Mouse (Mus musculus) liver, embryonic 14.5 days (tissue): ENCODE measurements around the gene Pde1a. TPM values are rescaled to one million over a fixed set of nuclear protein-coding genes. Genes with fewer than 3 reads are reported as not detected.

Source experiments
- ATAC-seq: fragments of 200-750 bp; cut with Nextera tagmentation; 2 replicates; pipeline ENCODE4 v1.8.0; 2017; ENCODE audit warnings: moderate number of reproducible peaks, mild to moderate bottlenecking, moderate library complexity; ENCODE audit not compliant: insufficient read depth
- DNase-seq, 3 experiments: peaks; one replicate each; pipeline ENCODE4 v3.0.0-alpha.2; 2012 to 2013; ENCODE audit warnings: low read depth in 3 of 3, low spot score in 3 of 3
- H3K27ac ChIP-seq: fragments of 300-500 bp; sonication (generic); 2 replicates; pipeline ENCODE4 v1.5.1; 2014; ENCODE audit warnings: moderate library complexity, mild to moderate bottlenecking, control low read depth, inconsistent platforms
- H3K27me3 ChIP-seq: fragments of 300-500 bp; sonication (generic); 2 replicates; pipeline ENCODE4 v1.6.1; 2014; ENCODE audit warnings: mild to moderate bottlenecking, low read length, moderate library complexity; ENCODE audit not compliant: control insufficient read depth, insufficient read depth
- H3K36me3 ChIP-seq: fragments of 300-500 bp; sonication (generic); replicated peaks from 2 replicates; pipeline ENCODE4 v1.6.1; 2014; ENCODE audit warnings: low read depth; ENCODE audit not compliant: control insufficient read depth, insufficient read depth
- H3K4me1 ChIP-seq, 2 experiments: fragments of 200-500 bp in 1 of 2; fragments of 300-500 bp in 1 of 2; sonication (generic) in 1 of 2; replicated peaks; 2 replicates each; pipeline ENCODE4 v1.6.1; 2012 to 2014; ENCODE audit warnings: antibody characterized with exemption in 1 of 2, inconsistent platforms in 1 of 2, low read length in 1 of 2; ENCODE audit not compliant: control insufficient read depth in 2 of 2, insufficient read depth in 2 of 2
- H3K4me2 ChIP-seq: fragments of 300-500 bp; sonication (generic); 2 replicates; pipeline ENCODE4 v1.6.1; 2014; ENCODE audit warnings: low read depth, mild to moderate bottlenecking, control low read depth, moderate library complexity
- H3K4me3 ChIP-seq, 2 experiments: fragments of 200-500 bp in 1 of 2; fragments of 300-500 bp in 1 of 2; sonication (generic) in 1 of 2; 2 replicates each; pipeline ENCODE4 v1.5.1; 2012 to 2014; ENCODE audit warnings: low read depth in 2 of 2, low read length in 2 of 2, mild to moderate bottlenecking in 2 of 2, control low read depth in 1 of 2, inconsistent platforms in 1 of 2, moderate library complexity in 1 of 2; ENCODE audit not compliant: insufficient read depth in 1 of 2
- H3K9ac ChIP-seq: fragments of 300-500 bp; sonication (generic); replicated peaks from 2 replicates; pipeline ENCODE4 v1.6.1; 2014; ENCODE audit warnings: mild to moderate bottlenecking, control low read depth, moderate library complexity
- H3K9me3 ChIP-seq: fragments of 300-500 bp; sonication (generic); 2 replicates; pipeline ENCODE4 v1.6.1; 2016; ENCODE audit warnings: low read length, mixed read lengths; ENCODE audit not compliant: control insufficient read depth
- CTCF ChIP-seq: IDR thresholded peaks from 2 replicates; pipeline ENCODE4 v1.5.1; 2016; ENCODE audit warnings: antibody characterized with exemption, low read depth, control low read depth
- EP300 ChIP-seq: IDR thresholded peaks from 2 replicates; pipeline ENCODE4 v1.6.1; 2016; ENCODE audit warnings: antibody characterized with exemption, low read depth
- WGBS: fragments of 180-500 bp; shearing (Covaris S2); extraction: QIAGEN DNeasy Blood & Tissue Kit; methylation state at CpG from one replicate; pipeline ENCODE4 v1.1.7; 2014; ENCODE audit not compliant: insufficient replicate concordance; 5-methylcytosine and 5-hydroxymethylcytosine counted together
- polyA plus RNA-seq, 2 experiments: library from polyadenylated mRNA; depleted of rRNA in 1 of 2; stranded (reverse) in 1 of 2; unstranded in 1 of 2; fragments of >200 nt; fragmentation: Nextera tagmentation in 1 of 2; extraction: Ambion mirVana in 1 of 2; gene quantifications; 2 replicates each; pipeline versions ENCODE4 v1.2.1 to v1.2.3; 2012 to 2014

The Pde1a gene
- 0.83 and 1.4 TPM in 2 replicates for polyA plus RNA-seq (2012; rRNA removed)
- 2.7 and 2.8 TPM in 2 replicates for polyA plus RNA-seq (2014; fragmentation: Nextera tagmentation; extraction: Ambion mirVana)

GRCm38 (mm10) chr2:80128861-80129698, at the start of gene Pde1a:
TSS of gene Pde1a (minus strand) at chr2:80129458.
- ATAC-seq = no peak
- no peak within 1 kb of the TSS for H3K9ac ChIP-seq
- no peaks in the 10 kb centered on the region for H3K27me3 ChIP-seq
- H3K4me3 ChIP-seq = no peak within 1 kb of the TSS
- H3K9me3 ChIP-seq = no peaks in the 10 kb centered on the region
- H3K27ac ChIP-seq = no peak within 1 kb of the TSS
- DNase-seq = no peak
- H3K4me2 ChIP-seq = peak within 1 kb of the TSS; percentile 11; the same call in 1 of the 2 replicates
- no peaks in the 10 kb centered on the region for H3K36me3 ChIP-seq
- WGBS = 36% methylated on average over 21 of the region's 21 CpGs
- peaks cover 0 to 2% of the 10 kb centered on the region in 2 experiments; a peak in 2 of 4 replicates for H3K4me1 ChIP-seq
- no peak for TF ChIP-seq CTCF
- TF ChIP-seq EP300 = no peak

DNA sequence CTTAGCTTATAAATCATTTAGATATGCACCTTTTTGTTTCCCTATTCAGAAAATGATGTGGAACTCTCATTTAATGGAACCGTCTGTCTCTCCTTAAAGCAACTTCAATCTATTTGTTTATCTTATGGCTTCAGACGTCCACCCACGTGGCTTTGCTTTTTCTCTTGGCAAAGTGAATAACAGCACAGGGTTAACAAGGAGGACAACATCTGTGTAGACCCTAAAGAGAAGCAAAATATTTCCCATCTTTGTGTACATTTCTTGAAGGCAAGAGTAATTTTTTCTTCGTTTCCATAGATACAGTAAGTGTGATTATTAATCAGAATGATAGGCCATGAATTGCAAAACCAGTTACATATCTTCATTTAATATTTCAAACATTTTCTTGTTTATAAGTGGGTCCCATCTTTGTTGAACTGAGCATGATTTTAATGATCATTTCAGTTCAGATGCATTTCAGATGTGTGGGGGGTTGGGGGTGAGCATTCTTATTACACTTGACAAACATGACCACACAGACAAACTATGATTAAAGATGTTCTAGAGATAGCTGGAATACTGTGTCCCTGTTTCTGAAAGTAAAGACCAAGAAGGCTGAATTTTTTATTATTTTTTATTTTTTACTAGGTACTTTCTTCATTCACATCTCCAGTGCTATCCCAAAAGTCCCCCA, 49.5 kb upstream of the Pde1a start:
- Histone ChIP-seq H3K27me3 (no peaks in the 10 kb centered on the region), H3K4me1 (no peaks in the 10 kb centered on the region), H3K9ac (no peak overlapping the region), H3K9me3 (no peaks in the 10 kb centered on the region), H3K4me3 (no peak overlapping the region), H3K36me3 (no peaks in the 10 kb centered on the region), H3K4me2 (no peak overlapping the region), H3K27ac (no peak overlapping the region)
- DNase-seq (no peak), ATAC-seq (no peak)
- whole genome bisulfite sequencing = 44% methylated on average over 4 of the region's 4 CpGs
- TF ChIP-seq EP300 (no peak), CTCF (no peak)

DNA sequence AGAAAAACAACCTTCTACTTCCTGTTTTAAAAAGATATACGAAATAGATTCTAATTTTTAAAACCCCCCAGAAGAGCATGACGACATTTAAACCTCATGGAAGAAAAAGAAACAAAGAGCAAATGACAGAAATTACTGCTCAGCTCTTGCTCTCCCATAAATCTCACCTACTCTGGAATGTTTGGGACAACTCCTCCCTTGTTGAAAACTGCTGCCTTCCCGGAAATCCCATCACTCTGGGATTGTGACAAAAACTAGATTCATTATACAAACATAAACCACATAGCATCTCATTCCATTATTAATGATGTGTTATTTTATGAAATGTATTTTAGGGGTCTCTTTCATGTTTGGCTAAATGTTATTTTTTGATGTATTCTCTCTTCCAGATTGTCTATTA, 48.9 kb upstream of the Pde1a start:
- H3K27me3 ChIP-seq = no peaks in the 10 kb centered on the region
- no peak overlapping the region for H3K4me3 ChIP-seq
- WGBS = 33% methylated on average over 3 of the region's 3 CpGs
- no peaks in the 10 kb centered on the region for H3K36me3 ChIP-seq
- H3K9ac ChIP-seq = no peak overlapping the region
- H3K9me3 ChIP-seq = no peaks in the 10 kb centered on the region
- TF ChIP-seq CTCF (no peak), EP300 (no peak)
- no peaks in the 10 kb centered on the region for H3K4me1 ChIP-seq
- no peak for DNase-seq
- no peak for ATAC-seq
- no peak overlapping the region for H3K4me2 ChIP-seq
- H3K27ac ChIP-seq = no peak overlapping the region

GRCm38 (mm10) chr2:80168103-80168502, 38.8 kb upstream of the Pde1a start:
- H3K9me3 ChIP-seq = no peaks in the 10 kb centered on the region
- no peaks in the 10 kb centered on the region for H3K27me3 ChIP-seq
- H3K4me1 ChIP-seq = no peaks in the 10 kb centered on the region
- TF ChIP-seq CTCF = no peak
- TF ChIP-seq EP300 = no peak
- no peak overlapping the region for H3K27ac ChIP-seq
- DNase-seq (no peak), ATAC-seq (no peak)
- 45% methylated on average over 1 of the region's 1 CpGs for WGBS
- no peaks in the 10 kb centered on the region for H3K36me3 ChIP-seq
- H3K9ac ChIP-seq = no peak overlapping the region
- H3K4me2 ChIP-seq = no peak overlapping the region
- no peak overlapping the region for H3K4me3 ChIP-seq

DNA sequence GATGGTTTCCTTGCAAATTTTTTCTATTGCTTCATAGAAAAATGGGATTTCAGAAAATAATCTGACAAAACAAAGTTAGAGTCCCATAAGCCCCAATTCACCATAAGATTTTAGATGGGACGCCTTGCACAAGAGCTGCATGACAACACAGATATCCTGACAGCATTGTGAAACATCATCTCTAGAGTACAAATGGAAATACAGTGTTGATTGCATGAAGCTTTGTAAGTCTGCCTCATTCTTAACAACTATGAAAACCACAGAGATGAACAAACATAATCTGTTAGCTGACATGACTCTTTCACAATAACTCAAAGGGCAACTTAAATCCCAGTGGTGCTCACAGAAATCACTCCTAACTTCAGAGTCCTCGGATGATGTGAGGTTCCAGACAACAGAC, 29.5 kb upstream of the Pde1a start:
- ATAC-seq (no peak), DNase-seq (no peak)
- Histone ChIP-seq H3K4me3 (no peak overlapping the region), H3K4me2 (no peak overlapping the region), H3K36me3 (no peaks in the 10 kb centered on the region), H3K27ac (no peak overlapping the region), H3K27me3 (no peaks in the 10 kb centered on the region), H3K9ac (no peak overlapping the region), H3K9me3 (no peaks in the 10 kb centered on the region), H3K4me1 (no peaks in the 10 kb centered on the region)
- WGBS = 63% methylated on average over 2 of the region's 2 CpGs
- TF ChIP-seq EP300 (no peak), CTCF (no peak)
